Mouse (Mus musculus): ENCODE results near the gene Veph1.

DNA sequence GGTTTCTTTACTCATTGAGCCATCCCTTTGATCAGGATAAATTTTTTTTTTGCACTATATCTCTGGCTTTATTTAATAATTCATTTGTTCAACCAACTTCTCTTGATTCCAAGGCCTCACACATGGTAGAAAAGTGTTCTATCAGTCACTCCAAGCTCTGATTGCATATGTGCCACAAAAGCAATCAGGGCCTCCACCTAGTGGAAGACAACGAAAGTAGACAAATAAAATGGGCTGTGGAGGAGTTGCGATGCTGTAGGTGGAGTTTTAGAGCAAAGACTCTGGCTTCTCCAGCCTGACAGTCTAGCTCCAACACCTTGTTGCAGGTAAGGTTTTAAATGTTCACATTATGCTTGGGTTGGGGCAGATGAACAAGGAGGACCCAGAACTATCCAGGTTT, 44.1 kb upstream of the Veph1 start:
- TF ChIP-seq GATA1 (IDR thresholded peaks at IDR 0.05; ENCODE audit: borderline replicate concordance, low read length) (no peak), FLI1 (IDR thresholded peaks at IDR 0.05; ENCODE audit: low read length) (no peak)
